Mouse (Mus musculus) MEL (cell line): ENCODE data around the gene Galnt10. TPM values are rescaled to one million over a fixed set of nuclear protein-coding genes. Genes with fewer than 3 reads are reported as not detected.

ENCODE experiments used
- DNase-seq: peaks from one replicate; pipeline ENCODE4 v3.0.0; 2011; ENCODE audit warnings: low read depth, low spot score
- H3K27ac ChIP-seq: 2 replicates; pipeline ENCODE4 v1.5.1; 2012; ENCODE audit warnings: low read depth, mild to moderate bottlenecking, control low read depth, low read length, moderate library complexity; ENCODE audit not compliant: control insufficient read depth
- H3K27me3 ChIP-seq, 2 experiments: fragments of 150-350 bp in 1 of 2; sonication (generic) in 1 of 2; 2 replicates each; pipeline ENCODE4 v1.6.1; 2012; ENCODE audit warnings: low read length in 2 of 2, mild to moderate bottlenecking in 2 of 2, improper control_type of control experiment in 1 of 2, moderate library complexity in 1 of 2; ENCODE audit not compliant: insufficient read depth in 2 of 2, control insufficient read depth in 1 of 2
- H3K36me3 ChIP-seq, 2 experiments: 2 replicates each; pipeline ENCODE4 v1.6.1; 2012 to 2014; ENCODE audit warnings: low read length in 2 of 2, improper control_type of control experiment in 1 of 2, inconsistent platforms in 1 of 2, mild to moderate bottlenecking in 1 of 2; ENCODE audit not compliant: insufficient read depth in 2 of 2, control insufficient read depth in 1 of 2
- H3K4me1 ChIP-seq, 2 experiments: fragments of 150-350 bp in 1 of 2; sonication (generic) in 1 of 2; 2 replicates each; pipeline ENCODE4 v1.6.1; 2012; ENCODE audit warnings: low read length in 2 of 2, improper control_type of control experiment in 1 of 2, mild to moderate bottlenecking in 1 of 2; ENCODE audit not compliant: insufficient read depth in 2 of 2, control insufficient read depth in 1 of 2
- H3K4me3 ChIP-seq, 2 experiments: fragments of 150-350 bp in 1 of 2; sonication (generic) in 1 of 2; 2 replicates each; pipeline ENCODE4 v1.5.1; 2012; ENCODE audit warnings: low read depth in 2 of 2, low read length in 2 of 2, mild to moderate bottlenecking in 2 of 2, moderate library complexity in 2 of 2, control low read depth in 1 of 2, improper control_type of control experiment in 1 of 2; ENCODE audit not compliant: control insufficient read depth in 1 of 2, insufficient read depth in 1 of 2
- H3K79me2 ChIP-seq: 2 replicates; pipeline ENCODE4 v1.6.1; 2012; ENCODE audit warnings: mild to moderate bottlenecking, low read length, moderate library complexity; ENCODE audit not compliant: control insufficient read depth, poor library complexity, insufficient read depth
- H3K9ac ChIP-seq: 2 replicates; pipeline ENCODE4 v1.6.1; 2012; ENCODE audit warnings: low read depth, mild to moderate bottlenecking, control low read depth, low read length, moderate library complexity; ENCODE audit not compliant: control insufficient read depth, poor library complexity, severe bottlenecking
- H3K9me3 ChIP-seq: fragments of 150-350 bp; sonication (generic); replicated peaks from 2 replicates; pipeline ENCODE4 v1.6.1; 2012; ENCODE audit warnings: mild to moderate bottlenecking, low read length, improper control_type of control experiment, moderate library complexity; ENCODE audit not compliant: insufficient read depth
- CHD1 ChIP-seq: IDR thresholded peaks from 2 replicates; pipeline ENCODE4 v1.6.1; 2012; ENCODE audit warnings: low read depth, mild to moderate bottlenecking, inconsistent platforms, low read length, improper control_type of control experiment
- HCFC1 ChIP-seq: IDR thresholded peaks from 2 replicates; pipeline ENCODE4 v1.6.1; 2012; ENCODE audit warnings: low read depth, mild to moderate bottlenecking, inconsistent platforms, low read length, improper control_type of control experiment, moderate library complexity
- JUND ChIP-seq: IDR thresholded peaks from 2 replicates; pipeline ENCODE4 v1.6.1; 2011; ENCODE audit warnings: low read depth, mild to moderate bottlenecking, improper control_type of control experiment, low read length
- KAT2A ChIP-seq: conservative IDR thresholded peaks from 2 replicates; pipeline ENCODE4 v1.6.1; 2012; ENCODE audit warnings: low read depth, low read length, improper control_type of control experiment, inconsistent platforms
- MAFK ChIP-seq: IDR thresholded peaks from 2 replicates; pipeline ENCODE4 v1.6.1; 2011; ENCODE audit warnings: low read depth, mild to moderate bottlenecking, low read length, improper control_type of control experiment, borderline replicate concordance
- MAZ ChIP-seq: IDR thresholded peaks from 2 replicates; pipeline ENCODE4 v1.6.1; 2012; ENCODE audit warnings: low read depth, mild to moderate bottlenecking, inconsistent platforms, low read length, improper control_type of control experiment
- MEF2A ChIP-seq: IDR thresholded peaks from 2 replicates; pipeline ENCODE4 v1.6.1; 2014; ENCODE audit warnings: low read depth, mild to moderate bottlenecking, inconsistent platforms, low read length, improper control_type of control experiment; ENCODE audit not compliant: poor library complexity, insufficient replicate concordance, severe bottlenecking; ENCODE audit errors: extremely low read depth
- MYB ChIP-seq: IDR thresholded peaks from 2 replicates; pipeline ENCODE4 v1.6.1; 2011; ENCODE audit warnings: mild to moderate bottlenecking, low read depth, low read length, improper control_type of control experiment
- MYC ChIP-seq: IDR thresholded peaks from 2 replicates; pipeline ENCODE4 v1.6.1; 2011; ENCODE audit warnings: low read depth, mild to moderate bottlenecking, low read length, improper control_type of control experiment, moderate library complexity
- NRF1 ChIP-seq: IDR thresholded peaks from 2 replicates; pipeline ENCODE4 v1.6.1; 2014; ENCODE audit warnings: low read depth, mild to moderate bottlenecking, inconsistent platforms, low read length, improper control_type of control experiment, moderate library complexity; ENCODE audit not compliant: poor library complexity, insufficient read depth, severe bottlenecking
- POLR2A ChIP-seq, 2 experiments: IDR thresholded peaks; 2 replicates each; pipeline ENCODE4 v1.6.1; 2011 to 2012; ENCODE audit warnings: low read length in 2 of 2, mild to moderate bottlenecking in 2 of 2, control low read depth in 1 of 2, improper control_type of control experiment in 1 of 2, low read depth in 1 of 2, moderate library complexity in 1 of 2; ENCODE audit not compliant: control insufficient read depth in 1 of 2, insufficient read depth in 1 of 2, poor library complexity in 1 of 2
- RCOR1 ChIP-seq: IDR thresholded peaks from 2 replicates; pipeline ENCODE4 v1.6.1; 2012; ENCODE audit warnings: low read depth, mild to moderate bottlenecking, inconsistent platforms, low read length, improper control_type of control experiment
- SIN3A ChIP-seq: IDR thresholded peaks from 2 replicates; pipeline ENCODE4 v1.6.1; 2012; ENCODE audit warnings: low read length, improper control_type of control experiment, inconsistent platforms
- SMC3 ChIP-seq: IDR thresholded peaks from 2 replicates; pipeline ENCODE4 v1.6.1; 2011; ENCODE audit warnings: low read depth, low read length, improper control_type of control experiment
- TBP ChIP-seq: IDR thresholded peaks from 2 replicates; pipeline ENCODE4 v1.8.0; 2011; ENCODE audit warnings: low read depth, low read length, improper control_type of control experiment
- TCF12 ChIP-seq: IDR thresholded peaks from 2 replicates; pipeline ENCODE4 v1.6.1; 2014; ENCODE audit warnings: low read depth, mild to moderate bottlenecking, inconsistent platforms, low read length, improper control_type of control experiment, moderate library complexity
- USF1 ChIP-seq: IDR thresholded peaks from 2 replicates; pipeline ENCODE4 v1.6.1; 2014; ENCODE audit warnings: low read depth, mild to moderate bottlenecking, inconsistent platforms, low read length, improper control_type of control experiment, moderate library complexity
- ZKSCAN1 ChIP-seq: IDR thresholded peaks from 2 replicates; pipeline ENCODE4 v1.6.1; 2012; ENCODE audit warnings: low read depth, mild to moderate bottlenecking, inconsistent platforms, low read length, improper control_type of control experiment, moderate library complexity
- ZMIZ1 ChIP-seq: IDR thresholded peaks from 2 replicates; pipeline ENCODE4 v1.6.1; 2012; ENCODE audit warnings: low read depth, mild to moderate bottlenecking, inconsistent platforms, low read length, improper control_type of control experiment, moderate library complexity
- polyA plus RNA-seq, 2 experiments: library from polyadenylated mRNA; stranded (reverse) in 1 of 2; unstranded in 1 of 2; fragments of >175 nt in 1 of 2; fragments of >200 nt in 1 of 2; gene quantifications; 2 replicates each; pipeline versions ENCODE4 v1.2.1 to v1.2.4; 2012; ENCODE audit warnings: low replicate concordance in 2 of 2, low read depth in 1 of 2; ENCODE audit not compliant: insufficient read length in 2 of 2, insufficient read depth in 1 of 2, missing spikeins in 1 of 2
- total RNA-seq: library from RNA; depleted of rRNA; stranded (reverse); fragments of 300-350 nt; gene quantifications from 2 replicates; pipeline ENCODE4 v1.2.3, GENCODE M21; 2012

Gene Galnt10
- total and polyA plus RNA-seq, 3 experiments = 26.7 to 27.4 TPM; not detected in 1

DNA sequence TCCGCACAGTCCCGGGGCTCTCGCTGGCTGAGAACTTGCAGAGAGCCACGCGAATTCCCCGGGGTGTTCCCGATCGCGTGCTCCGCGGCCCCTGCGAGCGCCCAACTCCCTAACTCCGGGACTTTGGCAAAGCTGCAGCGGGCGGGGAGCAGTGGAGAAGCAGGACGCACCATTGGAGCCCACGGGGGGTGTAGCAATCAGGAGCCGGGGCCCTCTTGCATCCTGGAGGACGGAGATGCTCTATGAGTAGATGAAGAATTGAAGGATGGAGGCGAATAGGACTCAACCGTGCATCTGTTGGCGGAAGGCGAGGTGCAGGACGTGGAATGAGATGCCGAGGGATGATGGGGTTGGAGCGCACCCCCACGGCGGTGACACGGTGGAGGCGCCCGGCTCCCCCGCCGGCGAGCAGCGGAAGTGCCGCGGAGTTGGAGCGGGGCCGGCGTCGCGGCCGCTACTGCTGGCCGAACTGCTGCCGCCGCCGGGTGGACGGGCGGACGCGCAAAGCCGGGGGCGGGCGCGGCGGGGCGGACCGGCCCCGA, at the start of gene Galnt10 (continued):
- no peak for TF ChIP-seq MYB
- TF ChIP-seq MAZ = peak; percentile 69; the same call in 1 of the 2 replicates
- no peak for TF ChIP-seq JUND
- TF ChIP-seq POLR2A (IDR thresholded peaks at IDR 0.05; ENCODE audit: control insufficient read depth in 1 of 2, insufficient read depth in 1 of 2, low read depth in 1 of 2, low read length in 2 of 2, poor library complexity in 1 of 2) = peak; percentile 85 to 97; a peak in 3 of 4 replicates
- TF ChIP-seq, all 39 proteins: peak for 17

DNA sequence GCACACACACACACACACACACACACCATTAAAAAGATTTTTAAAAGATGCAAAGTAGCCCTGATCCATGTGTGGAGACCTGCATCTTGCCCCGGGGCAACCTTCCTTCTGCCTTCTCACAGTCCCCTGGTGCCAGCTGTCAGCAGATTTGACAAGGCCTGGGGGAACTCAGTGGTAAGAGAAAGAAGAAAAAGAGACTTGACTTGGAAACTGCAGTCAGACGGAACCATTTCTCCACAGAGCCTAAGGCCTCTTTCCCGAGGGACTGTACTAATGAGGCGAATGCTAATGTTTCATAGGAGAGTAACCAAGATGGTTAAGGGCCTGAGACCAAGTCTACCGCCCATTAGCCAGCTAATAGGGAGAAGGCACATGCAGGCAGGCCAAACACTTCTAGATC, 49.3 kb upstream of the Galnt10 start:
- no peak overlapping the region for H3K27ac ChIP-seq
- H3K4me3 ChIP-seq = no peak overlapping the region
- H3K4me1 ChIP-seq = peaks cover 4 to 17% of the 10 kb centered on the region in 2 experiments
- DNase-seq = no peak
- peaks cover 0 to 8% of the 10 kb centered on the region in 2 experiments; a peak in 2 of 4 replicates for H3K36me3 ChIP-seq
- no peaks in the 10 kb centered on the region for H3K79me2 ChIP-seq
- H3K9ac ChIP-seq = no peak overlapping the region
- H3K9me3 ChIP-seq = no peaks in the 10 kb centered on the region
- no peaks in the 10 kb centered on the region; a peak in 2 of 4 replicates for H3K27me3 ChIP-seq
- no peak for TF ChIP-seq ZMIZ1
- no peak for TF ChIP-seq TBP
- TF ChIP-seq TCF12 = no peak
- no peak for TF ChIP-seq SMC3
- no peak for TF ChIP-seq HCFC1
- TF ChIP-seq MYC = no peak
- no peak for TF ChIP-seq SIN3A
- no peak for TF ChIP-seq MAFK
- TF ChIP-seq POLR2A (IDR thresholded peaks at IDR 0.05; ENCODE audit: control insufficient read depth in 1 of 2, insufficient read depth in 1 of 2, low read depth in 1 of 2, low read length in 2 of 2, poor library complexity in 1 of 2) = no peak
- TF ChIP-seq RCOR1 = no peak
- no peak for TF ChIP-seq NRF1
- TF ChIP-seq CHD1 = no peak
- no peak for TF ChIP-seq ZKSCAN1
- TF ChIP-seq USF1 = no peak
- no peak for TF ChIP-seq MEF2A

DNA sequence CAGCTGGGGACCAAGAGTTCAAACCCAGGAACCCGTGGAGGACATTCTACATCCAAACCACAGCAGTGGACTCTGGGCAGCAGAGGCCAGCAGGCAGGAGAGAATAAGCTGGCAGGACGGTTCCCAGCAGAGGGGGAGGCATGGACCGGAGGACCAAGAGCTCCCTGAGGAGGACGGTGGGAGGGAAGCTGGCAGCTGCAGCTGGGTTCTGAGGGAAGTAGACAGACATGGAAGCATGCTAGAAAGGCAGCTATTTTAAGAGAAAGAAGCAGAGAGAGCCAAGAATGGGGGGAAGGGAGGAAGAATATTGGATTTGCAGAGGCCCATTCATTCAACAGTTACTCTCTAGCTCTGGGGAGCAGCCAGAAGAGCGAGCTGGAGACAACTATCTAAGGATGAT, 47.1 kb upstream of the Galnt10 start:
- no peak for TF ChIP-seq MAFK
- TF ChIP-seq TBP = no peak
- no peak for TF ChIP-seq KAT2A
- no peaks in the 10 kb centered on the region; a peak in 2 of 4 replicates for H3K27me3 ChIP-seq

More for the DNA sequence above, 47.1 kb upstream of the Galnt10 start:
- Histone ChIP-seq H3K9ac (no peak overlapping the region), H3K4me1 (peaks cover 0 to 20% of the 10 kb centered on the region in 2 experiments; a peak in 2 of 4 replicates), H3K27ac (no peak overlapping the region), H3K9me3 (no peaks in the 10 kb centered on the region), H3K4me3 (no peak overlapping the region), H3K79me2 (no peaks in the 10 kb centered on the region), H3K36me3 (peaks cover 0 to 2% of the 10 kb centered on the region in 2 experiments; a peak in 1 of 4 replicates)
- no peak for DNase-seq
